Mouse (Mus musculus) cortical plate, adult 2 months (tissue): ENCODE results near the gene Dpy19l1. TPM values are rescaled to one million over a fixed set of nuclear protein-coding genes. Genes with fewer than 3 reads are reported as not detected.

Source experiments
- H3K27ac ChIP-seq: fragments of 200-500 bp; 2 replicates; pipeline ENCODE4 v1.5.1; 2012; ENCODE audit warnings: low read length, control low read depth, inconsistent platforms; ENCODE audit not compliant: insufficient read depth
- H3K4me1 ChIP-seq: fragments of 200-500 bp; 2 replicates; pipeline ENCODE4 v1.6.1; 2011; ENCODE audit warnings: low read length; ENCODE audit not compliant: control insufficient read depth, insufficient read depth
- H3K4me3 ChIP-seq: fragments of 200-500 bp; 2 replicates; pipeline ENCODE4 v1.5.1; 2011; ENCODE audit warnings: mild to moderate bottlenecking, low read length, control low read depth; ENCODE audit not compliant: insufficient read depth
- CTCF ChIP-seq: fragments of 200-500 bp; IDR thresholded peaks from 2 replicates; pipeline ENCODE4 v1.5.1; 2011; ENCODE audit warnings: mild to moderate bottlenecking, control low read depth, low read length; ENCODE audit not compliant: insufficient read depth; ENCODE audit errors: extremely low read depth
- POLR2A ChIP-seq: fragments of 200-500 bp; IDR thresholded peaks from 2 replicates; pipeline ENCODE4 v1.6.1; 2011; ENCODE audit warnings: mild to moderate bottlenecking, low read length, control low read depth; ENCODE audit not compliant: insufficient read depth; ENCODE audit errors: extremely low read depth
- polyA plus RNA-seq: library from polyadenylated mRNA; depleted of rRNA; stranded (reverse); fragments of >200 nt; gene quantifications from 2 replicates; pipeline ENCODE4 v1.2.3, GENCODE M21; 2012; rRNA removed

Gene Dpy19l1
- polyA plus RNA-seq, 1 experiment = 80.4 TPM

- Histone ChIP-seq H3K4me1 (no peaks in the 10 kb centered on the region), H3K4me3 (no peak overlapping the region), H3K27ac (no peak overlapping the region)
- TF ChIP-seq POLR2A (no peak), CTCF (no peak)
Measured at GRCm38 (mm10) chr9:24387230-24387629, 115.7 kb downstream of the Dpy19l1 start.

GRCm38 (mm10) chr9:24379321-24379720 is 123.6 kb downstream of the Dpy19l1 start:
- no peak overlapping the region for H3K4me3 ChIP-seq
- TF ChIP-seq POLR2A (no peak), CTCF (no peak)
- H3K4me1 ChIP-seq = no peaks in the 10 kb centered on the region
- H3K27ac ChIP-seq = no peak overlapping the region

GRCm38 (mm10) chr9:24378848-24379247 is 124.1 kb downstream of the Dpy19l1 start:
- no peak overlapping the region for H3K4me3 ChIP-seq

More at GRCm38 (mm10) chr9:24378848-24379247, 124.1 kb downstream of the Dpy19l1 start:
- H3K27ac ChIP-seq = no peak overlapping the region
- TF ChIP-seq POLR2A (no peak), CTCF (no peak)
- no peaks in the 10 kb centered on the region for H3K4me1 ChIP-seq

Other genes with a start within 250 kb of the Dpy19l1 start
- gene Cypt4, start 122.1 kb upstream of the Dpy19l1 start, polyA plus RNA-seq = not detected in 2 replicates
- gene Dpy19l2, start 193.2 kb upstream of the Dpy19l1 start, polyA plus RNA-seq = 0.06 and 0.13 TPM in 2 replicates